Mouse (Mus musculus): ENCODE data around the gene 0610012G03Rik. TPM values are rescaled to one million over a fixed set of nuclear protein-coding genes. Genes with fewer than 3 reads are reported as not detected.

Gene 0610012G03Rik
- total RNA-seq, 2 experiments from 2014 or later, result 50.3 to 55.0 TPM

Small RNA genes lying within 50 kb of the gene (microRNA-seq; reads per million reads assigned to microRNA genes)
- gene Gm26269, result 0 reads per million in 2 experiments

Other genes starting within 250 kb of the 0610012G03Rik start
- gene Meltf, start 69.7 kb downstream of the 0610012G03Rik start, total RNA-seq (2021), result not detected
- gene Pigz, start 14.6 kb downstream of the 0610012G03Rik start, total RNA-seq (2021), result under 1 TPM; 0.37 to 0.94 TPM
- 10 to 100 TPM; 11.3 to 11.9 TPM for gene Ncbp2, start within 50 bp of the 0610012G03Rik start, total RNA-seq (2021)
- 1 to 10 TPM; 9.2 to 9.4 TPM for gene Senp5, start 54.8 kb upstream of the 0610012G03Rik start, total RNA-seq (2021)
- 10 to 100 TPM; 12.0 to 13.0 TPM for gene Pak2, start 130.8 kb upstream of the 0610012G03Rik start, total RNA-seq (2021)
- gene Pigx, start 151.2 kb upstream of the 0610012G03Rik start, total RNA-seq (2021), result 10 to 100 TPM in 1 of 2 experiments, 1 to 10 TPM in 1; 8.8 to 11.6 TPM
- gene Cep19, start 151.3 kb upstream of the 0610012G03Rik start, total RNA-seq (2021), result 1 to 10 TPM; 7.8 to 9.4 TPM
- 1 to 10 TPM; 2.0 to 2.1 TPM for gene Nrros, start 217.1 kb upstream of the 0610012G03Rik start, total RNA-seq (2021)
- not detected for gene Bex6, start 231.3 kb upstream of the 0610012G03Rik start, total RNA-seq (2021)